Mouse (Mus musculus): ENCODE data around the gene Ttc6.

DNA sequence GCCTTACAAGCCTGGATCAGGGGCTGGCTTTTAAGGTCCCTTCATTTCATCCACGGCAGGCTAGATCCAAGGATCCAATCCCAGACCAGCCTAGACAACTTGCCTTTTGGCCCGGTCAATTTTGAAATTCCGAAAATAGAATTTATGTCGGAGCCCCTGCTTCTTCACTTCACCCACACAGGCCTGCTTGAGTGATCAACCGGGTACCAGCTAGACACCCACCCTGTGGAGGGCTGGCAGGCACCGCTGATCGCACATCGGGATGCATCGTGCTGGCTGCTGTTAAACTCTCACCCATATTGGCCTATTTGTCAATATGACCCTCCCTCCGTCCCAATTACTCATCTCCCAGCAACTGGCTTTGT is 20.3 kb upstream of the Ttc6 start:
- TF ChIP-seq ZNF384 (IDR thresholded peaks at IDR 0.05; ENCODE audit: low read depth, low read length) (no peak), ZC3H11A (IDR thresholded peaks at IDR 0.05; ENCODE audit: borderline replicate concordance, low read depth, low read length) (no peak), HCFC1 (IDR thresholded peaks at IDR 0.05; ENCODE audit: borderline replicate concordance, insufficient read depth, low read length) (no peak)
